Mouse (Mus musculus): ENCODE measurements at regions not wholly inside any gene's neighbourhood (a gene's known extent, or its start where the extent isn't known, plus 50 kb on each side); places are given as distances from the start of the nearest gene placed in this dataset.
A peak's percentile ranks its signal among the peaks of the same experiment; 100 is the strongest.

GRCm38 (mm10) chr12:21481644-21482043 lies 64.2 kb upstream of the Ywhaq start:
- no peak for DNase-seq (ENCODE audit: low spot score)

GRCm38 (mm10) chr12:21480226-21480625 lies 62.8 kb upstream of the Ywhaq start:
- no peak for DNase-seq (ENCODE audit: low spot score)

GRCm38 (mm10) chr12:21479251-21479650 lies 61.8 kb upstream of the Ywhaq start:
- DNase-seq (ENCODE audit: low spot score), result no peak

GRCm38 (mm10) chr12:21476516-21476915 lies 59.1 kb upstream of the Ywhaq start:
- no peak for DNase-seq (ENCODE audit: low spot score)

- no peak for DNase-seq (ENCODE audit: low spot score)
Observed at GRCm38 (mm10) chr12:21472951-21473710, 55.7 kb upstream of the Ywhaq start.

GRCm38 (mm10) chr12:21472487-21472886 lies 55.0 kb upstream of the Ywhaq start:
- DNase-seq (ENCODE audit: low spot score), result peak; percentile 7

- DNase-seq (ENCODE audit: low spot score), result no peak
Observed at GRCm38 (mm10) chr12:21471986-21472385, 54.5 kb upstream of the Ywhaq start.

GRCm38 (mm10) chr12:21470286-21470685 lies 52.8 kb upstream of the Ywhaq start:
- DNase-seq (ENCODE audit: low spot score), result no peak
